Mouse (Mus musculus) thymus, adult 2 months (tissue): ENCODE measurements at regions not wholly inside any gene's neighbourhood (a gene's known extent, or its start where the extent isn't known, plus 50 kb on each side); places are given as distances from the start of the nearest gene placed in this dataset.

ENCODE experiments used
- CTCF ChIP-seq: fragments of 200-500 bp; IDR thresholded peaks from 2 replicates; pipeline ENCODE4 v1.5.1; 2012; ENCODE audit warnings: mild to moderate bottlenecking, control low read depth, low read length, moderate library complexity, borderline replicate concordance; ENCODE audit not compliant: control insufficient read depth, poor library complexity, insufficient read depth; ENCODE audit errors: extremely low read depth
- POLR2A ChIP-seq: fragments of 200-500 bp; IDR thresholded peaks from 2 replicates; pipeline ENCODE4 v1.6.1; 2012; ENCODE audit warnings: mild to moderate bottlenecking, low read length, control low read depth, moderate library complexity; ENCODE audit not compliant: control insufficient read depth, poor library complexity, insufficient read depth; ENCODE audit errors: extremely low read depth

GRCm38 (mm10) chr14:76244338-76245062 is 133.8 kb downstream of the Nufip1 start:
- TF ChIP-seq POLR2A (no peak), CTCF (no peak)
